Mouse (Mus musculus) CD4-positive, CD25-positive, alpha-beta regulatory T cell, adult 2 months (primary cell): Measurements from ENCODE around the gene Pkd2l1.

Experiments
- DNase-seq: peaks from one replicate; pipeline ENCODE4 v3.0.0-alpha.2; 2012; ENCODE audit warnings: low read depth, low spot score

Pkd2l1 gene

GRCm38 (mm10) chr19:44192342-44192741, at the start of gene Pkd2l1:
Pkd2l1 (minus strand) TSS chr19:44192442.
- no peak for DNase-seq

- DNase-seq = no peak
Observed at GRCm38 (mm10) chr19:44238906-44239305, 46.7 kb upstream of the Pkd2l1 start.

DNA sequence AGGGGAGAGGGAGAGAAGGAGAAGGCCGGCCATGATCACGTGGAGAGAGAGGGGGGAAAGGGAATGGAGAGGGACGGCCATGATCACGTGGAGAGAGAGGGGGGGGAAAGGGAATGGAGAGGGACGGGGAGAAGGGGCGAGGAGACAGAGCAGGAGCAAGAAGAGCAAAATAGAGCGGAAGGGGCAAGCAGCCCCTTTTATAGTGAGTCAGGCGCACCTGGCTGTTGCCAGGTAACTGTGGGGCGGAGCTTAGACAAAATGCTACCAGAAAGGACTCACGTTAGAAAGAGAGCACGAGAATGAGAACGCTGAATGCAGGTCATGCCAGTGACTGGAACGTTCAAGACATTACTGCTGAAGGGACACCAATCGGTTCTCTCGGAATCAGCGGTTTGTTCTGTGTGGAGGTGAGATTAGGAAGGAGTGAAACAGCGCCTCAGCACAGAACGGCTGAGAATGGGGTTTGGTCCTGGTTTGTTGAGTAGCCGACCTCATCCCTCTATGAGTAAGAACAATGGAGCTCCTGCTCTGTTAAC, 45.3 kb upstream of the Pkd2l1 start:
- DNase-seq = no peak

- DNase-seq = no peak
Observed at GRCm38 (mm10) chr19:44231608-44232151, 39.4 kb upstream of the Pkd2l1 start.

GRCm38 (mm10) chr19:44230212-44230611, 38.0 kb upstream of the Pkd2l1 start:
- DNase-seq = no peak

DNA sequence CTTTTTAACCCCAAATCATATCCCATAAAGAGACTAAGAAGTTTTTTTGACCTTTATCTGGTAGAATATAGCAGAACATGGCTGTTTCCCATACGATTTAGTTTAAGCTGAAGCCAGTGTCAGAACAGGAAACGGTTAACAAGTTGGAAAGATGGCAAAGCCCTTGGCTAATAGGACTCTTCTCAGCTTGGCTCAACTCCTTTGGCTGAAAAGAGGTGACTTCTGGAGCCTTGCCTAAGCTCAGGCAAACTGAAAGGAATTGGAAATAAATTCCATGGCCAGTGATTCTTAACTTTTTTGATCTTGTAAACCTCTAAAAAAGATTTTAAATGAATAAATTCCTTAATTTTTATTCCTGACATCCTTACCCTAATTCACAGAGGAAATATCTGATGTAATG, 37.5 kb upstream of the Pkd2l1 start:
- DNase-seq = no peak

DNA sequence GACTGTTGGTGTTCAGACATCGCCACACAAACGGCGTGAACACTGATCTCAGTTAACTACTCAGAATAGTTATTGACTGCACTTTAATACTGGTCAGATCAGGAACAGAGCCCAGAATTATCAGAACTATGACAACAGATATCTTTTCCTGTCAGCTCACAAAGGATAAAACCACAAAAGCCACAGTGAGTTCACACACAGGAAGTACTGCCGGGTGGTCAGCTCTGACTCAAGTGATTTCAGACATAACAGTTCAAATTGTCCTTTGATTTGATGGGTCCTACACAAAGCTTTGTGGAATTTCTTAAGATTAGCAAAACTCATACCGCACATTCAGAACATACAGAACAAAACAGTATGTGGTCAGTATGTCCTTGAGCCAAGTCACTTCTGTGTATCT, 33.5 kb upstream of the Pkd2l1 start:
- DNase-seq = no peak

- DNase-seq = no peak
Observed at GRCm38 (mm10) chr19:44217958-44218525, 25.8 kb upstream of the Pkd2l1 start.

DNA sequence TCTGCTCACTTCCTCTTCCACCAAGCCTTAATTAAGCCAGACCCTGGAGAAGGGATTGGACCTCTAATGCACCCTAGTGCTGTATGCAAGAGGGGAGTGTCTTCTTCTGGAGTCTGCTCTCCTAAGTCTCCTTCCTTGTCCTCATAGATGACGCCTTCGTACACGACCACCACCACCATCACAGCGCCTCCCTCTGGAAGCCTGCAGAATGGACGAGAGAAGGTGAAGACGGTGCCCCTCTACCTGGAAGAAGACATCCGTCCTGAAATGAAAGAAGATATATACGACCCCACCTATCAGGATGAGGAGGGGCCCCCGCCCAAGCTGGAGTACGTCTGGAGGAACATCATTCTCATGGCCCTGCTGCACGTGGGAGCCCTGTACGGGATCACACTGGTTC, 23.0 kb upstream of the Pkd2l1 start:
- no peak for DNase-seq

- peak; percentile 7 for DNase-seq
Observed at GRCm38 (mm10) chr19:44207079-44207478, 14.8 kb upstream of the Pkd2l1 start.

DNA sequence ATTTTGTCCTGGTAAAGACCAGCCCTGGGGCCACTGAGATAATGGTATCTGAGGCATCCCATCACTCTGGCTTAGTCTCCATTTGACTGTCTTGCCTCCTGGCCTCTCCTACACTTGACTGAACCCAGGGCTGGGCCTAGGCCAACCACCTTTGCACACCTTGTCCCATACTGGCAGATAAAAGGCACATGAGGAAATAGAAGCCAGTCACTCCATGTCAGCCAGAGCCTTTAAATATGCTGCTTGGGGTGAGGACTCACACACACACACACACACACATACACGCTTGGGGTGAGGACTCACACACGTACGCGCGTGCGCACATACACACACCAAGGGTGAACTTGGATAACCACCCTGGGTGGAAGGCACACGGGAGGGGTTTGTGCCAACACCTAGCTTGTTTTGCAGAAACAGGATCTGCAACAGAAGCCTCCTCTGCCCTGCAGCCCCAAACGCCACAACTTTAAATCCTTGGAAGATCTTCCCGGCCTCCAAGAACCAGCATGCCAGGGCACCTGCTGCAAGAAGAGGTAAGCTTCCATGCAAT, 10.8 kb upstream of the Pkd2l1 start, which contains the start of gene Scd3:
TSS of gene Scd3 (plus strand) at position 255 of the 550 bp plus-strand sequence.
- DNase-seq = no peak

DNA sequence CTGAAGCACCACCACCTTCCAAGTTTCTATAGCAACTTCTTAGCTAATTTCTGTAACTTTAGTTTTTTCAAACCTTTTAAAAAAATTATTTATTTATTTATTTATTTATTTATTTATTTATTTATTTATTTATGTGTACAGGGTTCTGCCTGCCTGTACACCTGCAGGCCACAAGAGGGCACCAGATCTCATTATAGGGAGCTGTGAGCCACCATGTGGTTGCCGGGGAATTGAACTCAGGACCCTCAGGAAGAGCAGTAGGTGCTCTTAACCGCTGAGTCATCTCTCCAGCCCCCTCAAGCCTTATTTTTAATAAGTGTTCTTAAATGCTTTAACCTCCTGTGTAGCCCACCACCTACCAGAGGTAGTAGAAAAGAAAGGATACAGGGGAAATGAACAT, 6.7 kb upstream of the Pkd2l1 start:
- DNase-seq = peak; percentile 64

- no peak for DNase-seq
Observed at GRCm38 (mm10) chr19:44198494-44198893, 6.3 kb upstream of the Pkd2l1 start.

GRCm38 (mm10) chr19:44197053-44197852, 5.0 kb upstream of the Pkd2l1 start:
- DNase-seq = no peak

- DNase-seq = peak; percentile 79
Observed at GRCm38 (mm10) chr19:44195138-44195537, 2.9 kb upstream of the Pkd2l1 start.

- DNase-seq = no peak
Observed at GRCm38 (mm10) chr19:44193906-44194305, 1.7 kb upstream of the Pkd2l1 start.

- DNase-seq = no peak
Observed at GRCm38 (mm10) chr19:44189056-44189455, 3.2 kb downstream of the Pkd2l1 start.

DNA sequence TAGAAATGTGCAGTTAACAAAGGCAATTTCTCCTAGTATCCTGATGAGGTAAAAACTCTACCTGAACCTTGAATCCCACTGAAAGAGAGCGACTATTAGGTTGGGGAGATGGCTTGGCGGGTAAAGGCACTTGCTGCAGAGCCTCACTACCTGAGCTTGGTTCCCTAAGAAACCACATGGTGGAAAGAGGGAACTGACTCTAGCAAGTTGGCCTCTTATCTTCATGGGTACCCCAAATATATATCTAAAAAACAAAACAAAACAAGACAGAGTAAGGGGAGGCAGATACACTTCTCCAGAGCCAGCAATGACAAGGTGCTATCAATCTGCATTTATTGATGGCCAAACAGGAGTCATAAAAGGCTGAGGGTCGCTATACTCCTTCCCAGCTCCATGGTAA, 8.3 kb downstream of the Pkd2l1 start:
- no peak for DNase-seq

DNA sequence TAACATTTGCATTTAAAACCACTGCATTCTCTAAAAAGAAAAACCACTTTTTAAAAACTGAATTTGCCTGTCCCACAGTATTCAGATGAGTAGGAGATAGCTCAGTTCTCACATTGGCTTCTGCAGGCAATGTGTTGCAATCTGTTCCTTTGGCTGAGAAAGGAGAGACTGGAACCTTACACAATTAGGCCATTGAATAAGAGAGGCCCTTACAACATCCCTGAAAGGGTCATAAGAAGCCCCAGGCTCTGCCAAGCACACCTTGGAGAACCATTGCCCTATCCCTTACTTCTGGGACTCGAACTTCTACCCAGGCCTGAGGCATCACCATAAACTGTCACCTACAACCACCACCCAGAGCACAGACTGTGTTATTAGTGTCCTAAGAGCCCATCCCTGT, 11.7 kb downstream of the Pkd2l1 start:
- DNase-seq = no peak

DNA sequence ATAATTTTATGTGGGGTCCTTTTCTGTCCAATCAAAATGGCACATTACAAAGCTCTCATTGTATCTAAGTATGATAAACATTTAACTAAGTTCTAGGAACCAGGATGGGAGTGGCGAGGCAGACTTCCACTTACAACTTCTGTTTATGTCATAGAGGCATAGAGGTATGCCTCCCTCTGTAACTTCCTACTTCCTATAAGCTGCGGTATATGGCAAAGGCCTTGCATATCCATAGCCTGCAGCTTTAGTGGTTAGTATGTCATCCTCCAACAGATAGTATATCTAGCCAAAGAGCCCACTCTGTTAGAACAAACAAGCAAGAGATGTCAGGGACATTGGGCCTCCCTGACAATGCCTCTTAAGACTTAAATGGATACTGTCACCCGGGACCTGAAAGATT, 15.5 kb downstream of the Pkd2l1 start:
- DNase-seq = no peak

DNA sequence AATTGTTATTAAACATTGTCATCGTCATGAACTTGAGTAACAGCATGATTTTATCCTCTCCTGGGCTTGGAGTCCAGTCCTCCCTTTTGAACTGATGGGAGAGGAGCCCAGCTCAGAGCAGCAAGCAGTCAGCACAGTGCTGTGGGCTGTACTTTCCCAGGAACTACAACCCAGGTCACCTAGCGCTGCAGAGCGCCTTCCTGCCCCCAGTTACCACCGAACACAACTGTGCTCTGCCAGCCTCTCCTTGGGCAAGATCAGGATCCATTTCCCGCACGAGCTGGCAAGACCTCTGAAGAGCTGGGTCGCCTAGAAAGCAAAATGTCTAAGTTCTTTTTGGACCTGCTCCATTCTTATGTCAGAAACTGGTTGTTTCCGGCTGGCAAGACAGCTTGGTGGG, 17.4 kb downstream of the Pkd2l1 start:
- DNase-seq = no peak

GRCm38 (mm10) chr19:44161515-44161914, 30.7 kb downstream of the Pkd2l1 start:
- DNase-seq = peak; percentile 41
